Mouse (Mus musculus): ENCODE results near the gene Hivep2.
A peak's percentile ranks its signal among the peaks of the same experiment; 100 is the strongest.

The Hivep2 gene

GRCm38 (mm10) chr10:14085882-14086515 is 120.1 kb downstream of the Hivep2 start:
- peak; percentile 19 for DNase-seq

GRCm38 (mm10) chr10:14087316-14087715 is 121.4 kb downstream of the Hivep2 start:
- DNase-seq: peak; percentile 24

- DNase-seq: peak; percentile 23
Measured at GRCm38 (mm10) chr10:14089488-14089887, 123.6 kb downstream of the Hivep2 start.

GRCm38 (mm10) chr10:14094033-14094432 is 128.2 kb downstream of the Hivep2 start:
- DNase-seq: no peak

- DNase-seq: no peak
Measured at GRCm38 (mm10) chr10:14096045-14096444, 130.2 kb downstream of the Hivep2 start.

- DNase-seq: no peak
Measured at GRCm38 (mm10) chr10:14099182-14099581, 133.3 kb downstream of the Hivep2 start.

- no peak for DNase-seq
Measured at GRCm38 (mm10) chr10:14100041-14100440, 134.2 kb downstream of the Hivep2 start.

- no peak for DNase-seq
Measured at GRCm38 (mm10) chr10:14100847-14101246, 135.0 kb downstream of the Hivep2 start.

- no peak for DNase-seq
Measured at GRCm38 (mm10) chr10:14101966-14102365, 136.1 kb downstream of the Hivep2 start.

- DNase-seq: no peak
Measured at GRCm38 (mm10) chr10:14107980-14108671, 142.3 kb downstream of the Hivep2 start.

GRCm38 (mm10) chr10:14115846-14116245 is 150.0 kb downstream of the Hivep2 start:
- no peak for DNase-seq

GRCm38 (mm10) chr10:14116978-14117377 is 151.1 kb downstream of the Hivep2 start:
- no peak for DNase-seq

GRCm38 (mm10) chr10:14119201-14119600 is 153.3 kb downstream of the Hivep2 start:
- DNase-seq: no peak

- DNase-seq: no peak
Measured at GRCm38 (mm10) chr10:14120512-14120911, 154.6 kb downstream of the Hivep2 start.

- DNase-seq: no peak
Measured at GRCm38 (mm10) chr10:14127826-14128225, 162.0 kb downstream of the Hivep2 start.

- no peak for DNase-seq
Measured at GRCm38 (mm10) chr10:14130270-14130669, 164.4 kb downstream of the Hivep2 start.

GRCm38 (mm10) chr10:14131307-14131706 is 165.4 kb downstream of the Hivep2 start:
- DNase-seq: no peak

GRCm38 (mm10) chr10:14132061-14132460 is 166.2 kb downstream of the Hivep2 start:
- no peak for DNase-seq

GRCm38 (mm10) chr10:14132937-14133336 is 167.1 kb downstream of the Hivep2 start:
- DNase-seq: no peak

- DNase-seq: no peak
Measured at GRCm38 (mm10) chr10:14138663-14139062, 172.8 kb downstream of the Hivep2 start.

- DNase-seq: no peak
Measured at GRCm38 (mm10) chr10:14144840-14145239, 179.0 kb downstream of the Hivep2 start.

GRCm38 (mm10) chr10:14164829-14165228 is 199.0 kb downstream of the Hivep2 start:
- DNase-seq: no peak

GRCm38 (mm10) chr10:14168197-14168844 is 202.4 kb downstream of the Hivep2 start:
- DNase-seq: peak; percentile 24

All from kidney, postnatal 14 days (tissue).